Mouse (Mus musculus): ENCODE measurements around the gene Cct4. TPM values are rescaled to one million over a fixed set of nuclear protein-coding genes. Genes with fewer than 3 reads are reported as not detected.

Gene Cct4
- polyA plus RNA-seq, 1 experiment = 144 TPM

- Histone ChIP-seq H3K27me3 (ENCODE audit: control insufficient read depth, insufficient read depth, insufficient read length) (no peaks in the 10 kb centered on the region), H3K4me3 (ENCODE audit: insufficient read depth, poor library complexity, severe bottlenecking) (no peak overlapping the region), H3K36me3 (ENCODE audit: control insufficient read depth, insufficient read depth) (no peaks in the 10 kb centered on the region), H3K79me3 (ENCODE audit: low read depth) (no peaks in the 10 kb centered on the region), H3ac (ENCODE audit: control insufficient read depth, insufficient read length, low read depth) (no peak overlapping the region), H3K79me2 (ENCODE audit: control insufficient read depth, insufficient read depth) (no peaks in the 10 kb centered on the region)
- TF ChIP-seq CTCF (IDR thresholded peaks at IDR 0.05; ENCODE audit: control insufficient read depth, insufficient read depth, insufficient read length) = no peak
- no peak for TF ChIP-seq USF1 (IDR thresholded peaks at IDR 0.05; ENCODE audit: low read depth)
- TF ChIP-seq MYOD1 (IDR thresholded peaks at IDR 0.05; ENCODE audit: control insufficient read depth, insufficient read length, low read depth) = no peak
- no peak for TF ChIP-seq FOSL1 (IDR thresholded peaks at IDR 0.05; ENCODE audit: insufficient read depth, low read length, poor library complexity, severe bottlenecking)
- TF ChIP-seq MYOG (IDR thresholded peaks at IDR 0.05; ENCODE audit: control insufficient read depth, extremely low read depth, insufficient read length) = no peak
- TF ChIP-seq MAX (IDR thresholded peaks at IDR 0.05) = no peak
- no peak for TF ChIP-seq CEBPB (IDR thresholded peaks at IDR 0.05; ENCODE audit: low read depth)
Measured at GRCm38 (mm10) chr11:23020116-23020770, 29.9 kb downstream of the Cct4 start.

- TF ChIP-seq MYOD1 (IDR thresholded peaks at IDR 0.05; ENCODE audit: control insufficient read depth, insufficient read length, low read depth) = no peak
- TF ChIP-seq MAX (IDR thresholded peaks at IDR 0.05) = no peak
- TF ChIP-seq CEBPB (IDR thresholded peaks at IDR 0.05; ENCODE audit: low read depth) = no peak
- TF ChIP-seq FOSL1 (IDR thresholded peaks at IDR 0.05; ENCODE audit: insufficient read depth, low read length, poor library complexity, severe bottlenecking) = no peak
- TF ChIP-seq CTCF (IDR thresholded peaks at IDR 0.05; ENCODE audit: control insufficient read depth, insufficient read depth, insufficient read length) = no peak
- no peak for TF ChIP-seq MYOG (IDR thresholded peaks at IDR 0.05; ENCODE audit: control insufficient read depth, extremely low read depth, insufficient read length)
- no peak for TF ChIP-seq USF1 (IDR thresholded peaks at IDR 0.05; ENCODE audit: low read depth)
- H3K4me3 ChIP-seq (ENCODE audit: insufficient read depth, poor library complexity, severe bottlenecking) = no peak overlapping the region
- H3K27me3 ChIP-seq (ENCODE audit: control insufficient read depth, insufficient read depth, insufficient read length) = no peaks in the 10 kb centered on the region
- no peaks in the 10 kb centered on the region for H3K36me3 ChIP-seq (ENCODE audit: control insufficient read depth, insufficient read depth)
- H3K79me2 ChIP-seq (ENCODE audit: control insufficient read depth, insufficient read depth) = no peaks in the 10 kb centered on the region
- no peak overlapping the region for H3ac ChIP-seq (ENCODE audit: control insufficient read depth, insufficient read length, low read depth)
- no peaks in the 10 kb centered on the region for H3K79me3 ChIP-seq (ENCODE audit: low read depth)
Measured at GRCm38 (mm10) chr11:23020841-23021240, 30.5 kb downstream of the Cct4 start.

- no peaks in the 10 kb centered on the region for H3K27me3 ChIP-seq (ENCODE audit: control insufficient read depth, insufficient read depth, insufficient read length)
- H3K36me3 ChIP-seq (ENCODE audit: control insufficient read depth, insufficient read depth) = no peaks in the 10 kb centered on the region
- no peak overlapping the region for H3K4me3 ChIP-seq (ENCODE audit: insufficient read depth, poor library complexity, severe bottlenecking)
- TF ChIP-seq FOSL1 (IDR thresholded peaks at IDR 0.05; ENCODE audit: insufficient read depth, low read length, poor library complexity, severe bottlenecking) (no peak), MYOD1 (IDR thresholded peaks at IDR 0.05; ENCODE audit: control insufficient read depth, insufficient read length, low read depth) (no peak), USF1 (IDR thresholded peaks at IDR 0.05; ENCODE audit: low read depth) (no peak), CTCF (IDR thresholded peaks at IDR 0.05; ENCODE audit: control insufficient read depth, insufficient read depth, insufficient read length) (no peak), MAX (IDR thresholded peaks at IDR 0.05) (no peak), MYOG (IDR thresholded peaks at IDR 0.05; ENCODE audit: control insufficient read depth, extremely low read depth, insufficient read length) (no peak), CEBPB (IDR thresholded peaks at IDR 0.05; ENCODE audit: low read depth) (no peak)
- H3K79me2 ChIP-seq (ENCODE audit: control insufficient read depth, insufficient read depth) = no peaks in the 10 kb centered on the region
- no peak overlapping the region for H3ac ChIP-seq (ENCODE audit: control insufficient read depth, insufficient read length, low read depth)
- H3K79me3 ChIP-seq (ENCODE audit: low read depth) = no peaks in the 10 kb centered on the region
Measured at GRCm38 (mm10) chr11:23023155-23023554, 32.8 kb downstream of the Cct4 start.

GRCm38 (mm10) chr11:23024169-23024568 lies 33.9 kb downstream of the Cct4 start:
- TF ChIP-seq MYOD1 (IDR thresholded peaks at IDR 0.05; ENCODE audit: control insufficient read depth, insufficient read length, low read depth) (no peak), MYOG (IDR thresholded peaks at IDR 0.05; ENCODE audit: control insufficient read depth, extremely low read depth, insufficient read length) (no peak), FOSL1 (IDR thresholded peaks at IDR 0.05; ENCODE audit: insufficient read depth, low read length, poor library complexity, severe bottlenecking) (no peak), CTCF (IDR thresholded peaks at IDR 0.05; ENCODE audit: control insufficient read depth, insufficient read depth, insufficient read length) (no peak), USF1 (IDR thresholded peaks at IDR 0.05; ENCODE audit: low read depth) (no peak), CEBPB (IDR thresholded peaks at IDR 0.05; ENCODE audit: low read depth) (no peak), MAX (IDR thresholded peaks at IDR 0.05) (no peak)
- no peaks in the 10 kb centered on the region for H3K36me3 ChIP-seq (ENCODE audit: control insufficient read depth, insufficient read depth)
- H3K79me2 ChIP-seq (ENCODE audit: control insufficient read depth, insufficient read depth) = no peaks in the 10 kb centered on the region
- no peak overlapping the region for H3ac ChIP-seq (ENCODE audit: control insufficient read depth, insufficient read length, low read depth)
- H3K27me3 ChIP-seq (ENCODE audit: control insufficient read depth, insufficient read depth, insufficient read length) = no peaks in the 10 kb centered on the region
- H3K4me3 ChIP-seq (ENCODE audit: insufficient read depth, poor library complexity, severe bottlenecking) = no peak overlapping the region
- H3K79me3 ChIP-seq (ENCODE audit: low read depth) = no peaks in the 10 kb centered on the region

GRCm38 (mm10) chr11:23028957-23029356 lies 38.6 kb downstream of the Cct4 start:
- no peak overlapping the region for H3ac ChIP-seq (ENCODE audit: control insufficient read depth, insufficient read length, low read depth)
- H3K4me3 ChIP-seq (ENCODE audit: insufficient read depth, poor library complexity, severe bottlenecking) = no peak overlapping the region
- no peaks in the 10 kb centered on the region for H3K36me3 ChIP-seq (ENCODE audit: control insufficient read depth, insufficient read depth)
- no peaks in the 10 kb centered on the region for H3K79me2 ChIP-seq (ENCODE audit: control insufficient read depth, insufficient read depth)
- H3K79me3 ChIP-seq (ENCODE audit: low read depth) = no peaks in the 10 kb centered on the region
- TF ChIP-seq CEBPB (IDR thresholded peaks at IDR 0.05; ENCODE audit: low read depth) (no peak), FOSL1 (IDR thresholded peaks at IDR 0.05; ENCODE audit: insufficient read depth, low read length, poor library complexity, severe bottlenecking) (no peak), MYOD1 (IDR thresholded peaks at IDR 0.05; ENCODE audit: control insufficient read depth, insufficient read length, low read depth) (no peak), MAX (IDR thresholded peaks at IDR 0.05) (no peak), CTCF (IDR thresholded peaks at IDR 0.05; ENCODE audit: control insufficient read depth, insufficient read depth, insufficient read length) (no peak), MYOG (IDR thresholded peaks at IDR 0.05; ENCODE audit: control insufficient read depth, extremely low read depth, insufficient read length) (no peak), USF1 (IDR thresholded peaks at IDR 0.05; ENCODE audit: low read depth) (no peak)
- H3K27me3 ChIP-seq (ENCODE audit: control insufficient read depth, insufficient read depth, insufficient read length) = no peaks in the 10 kb centered on the region

Data from C2C12 (cell line).